Mouse (Mus musculus): ENCODE measurements around the gene Calca. TPM values are rescaled to one million over a fixed set of nuclear protein-coding genes. Genes with fewer than 3 reads are reported as not detected.
"Not testable (repeated sequence)": the region's sequence is repeated elsewhere in the genome, so short reads cannot be mapped to it uniquely, and the experiment has no call there.

Calca gene
- 6.7 and 11.1 TPM in 2 replicates for polyA plus RNA-seq (2012; rRNA removed)

GRCm38 (mm10) chr7:114636102-114636501 lies at the start of gene Calca:
Gene Calca, minus strand, starts transcription at chr7:114636357.
- DNase-seq (ENCODE audit: low read depth), result peak; percentile 63
- TF ChIP-seq POLR2A (IDR thresholded peaks at IDR 0.05; ENCODE audit: borderline replicate concordance, extremely low read depth, insufficient read depth, insufficient read length, poor library complexity, severe bottlenecking) (no peak), CTCF (IDR thresholded peaks at IDR 0.05; ENCODE audit: borderline replicate concordance, extremely low read depth, insufficient read depth, insufficient read length) (no peak)

DNA sequence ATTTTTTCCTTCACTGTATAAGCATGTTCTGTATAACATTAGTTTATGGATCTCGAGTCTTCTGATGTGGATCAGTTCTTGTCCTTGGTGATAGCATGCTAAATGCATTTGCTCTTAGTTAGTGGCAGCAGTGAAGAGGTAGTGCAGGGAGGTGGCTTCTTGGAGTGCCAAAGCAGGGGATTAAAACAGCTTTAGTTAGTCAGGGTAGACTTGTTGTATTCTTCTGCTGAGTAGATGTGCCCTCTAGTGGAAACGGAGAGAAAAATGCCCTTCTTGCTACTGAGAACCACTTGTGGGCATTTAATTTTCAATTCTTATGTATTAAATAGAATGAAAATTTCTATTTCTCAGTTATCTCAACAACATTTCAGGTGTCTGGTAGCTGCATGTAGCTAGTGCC lies 36.5 kb upstream of the Calca start:
- DNase-seq (ENCODE audit: low read depth), result peak; percentile 73
- TF ChIP-seq POLR2A (IDR thresholded peaks at IDR 0.05; ENCODE audit: borderline replicate concordance, extremely low read depth, insufficient read depth, insufficient read length, poor library complexity, severe bottlenecking), result no peak
- TF ChIP-seq CTCF (IDR thresholded peaks at IDR 0.05; ENCODE audit: borderline replicate concordance, extremely low read depth, insufficient read depth, insufficient read length), result peak; percentile 39; the same call in 1 of the 2 replicates

DNA sequence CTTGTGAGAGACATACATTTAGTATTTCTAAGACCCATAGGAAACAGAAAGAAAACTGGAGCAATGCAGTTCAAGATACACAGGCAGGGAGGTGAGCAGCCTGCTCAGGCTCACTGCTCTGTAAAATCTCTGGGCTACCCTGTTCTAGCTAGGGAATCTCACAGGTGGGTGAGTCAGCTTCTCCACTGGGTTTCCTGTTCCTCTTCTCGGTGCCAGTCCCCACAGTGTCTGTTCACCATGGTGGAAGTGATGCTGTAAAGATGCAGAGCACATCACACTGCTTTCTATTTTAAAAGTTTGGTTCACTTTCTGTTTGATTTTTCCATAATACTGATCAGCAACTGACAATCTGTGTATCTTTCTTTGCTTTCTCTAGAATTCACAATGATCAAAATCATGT lies 35.2 kb upstream of the Calca start:
- no peak for TF ChIP-seq CTCF (IDR thresholded peaks at IDR 0.05; ENCODE audit: borderline replicate concordance, extremely low read depth, insufficient read depth, insufficient read length)
- TF ChIP-seq POLR2A (IDR thresholded peaks at IDR 0.05; ENCODE audit: borderline replicate concordance, extremely low read depth, insufficient read depth, insufficient read length, poor library complexity, severe bottlenecking), result no peak
- no peak for DNase-seq (ENCODE audit: low read depth)

- TF ChIP-seq POLR2A (IDR thresholded peaks at IDR 0.05; ENCODE audit: borderline replicate concordance, extremely low read depth, insufficient read depth, insufficient read length, poor library complexity, severe bottlenecking) (no peak), CTCF (IDR thresholded peaks at IDR 0.05; ENCODE audit: borderline replicate concordance, extremely low read depth, insufficient read depth, insufficient read length) (no peak)
- no peak for DNase-seq (ENCODE audit: low read depth)
These were observed 13.6 kb upstream of the Calca start for GRCm38 (mm10) chr7:114649730-114650129.

DNA sequence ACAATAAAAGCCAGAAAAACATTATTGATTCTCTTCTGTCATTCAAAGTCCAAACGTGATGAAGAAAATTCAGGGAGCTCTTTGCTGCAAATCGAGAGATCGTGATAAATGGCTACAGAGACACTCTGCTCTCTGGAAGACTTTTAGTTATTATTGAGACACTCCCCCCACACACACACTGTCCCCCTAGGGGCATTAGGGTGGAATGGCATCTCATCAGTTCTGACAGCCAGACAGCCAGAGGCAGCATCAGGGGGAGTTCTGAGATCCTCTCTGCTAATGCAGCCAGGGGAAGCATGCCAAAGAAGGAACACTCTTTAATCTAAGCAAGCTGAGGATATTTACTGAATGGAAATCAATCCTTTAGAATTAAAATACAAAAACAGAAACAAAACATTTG lies 12.6 kb upstream of the Calca start:
- DNase-seq (ENCODE audit: low read depth), result peak; percentile 28
- TF ChIP-seq POLR2A (IDR thresholded peaks at IDR 0.05; ENCODE audit: borderline replicate concordance, extremely low read depth, insufficient read depth, insufficient read length, poor library complexity, severe bottlenecking) (no peak), CTCF (IDR thresholded peaks at IDR 0.05; ENCODE audit: borderline replicate concordance, extremely low read depth, insufficient read depth, insufficient read length) (peak; percentile 34; the same call in 1 of the 2 replicates)

- no peak for TF ChIP-seq POLR2A (IDR thresholded peaks at IDR 0.05; ENCODE audit: borderline replicate concordance, extremely low read depth, insufficient read depth, insufficient read length, poor library complexity, severe bottlenecking)
- peak; percentile 80; the same call in 1 of the 2 replicates for TF ChIP-seq CTCF (IDR thresholded peaks at IDR 0.05; ENCODE audit: borderline replicate concordance, extremely low read depth, insufficient read depth, insufficient read length)
- DNase-seq (ENCODE audit: low read depth), result peak; percentile 79
These were observed 522 bp downstream of the Calca start for GRCm38 (mm10) chr7:114635569-114636101.

DNA sequence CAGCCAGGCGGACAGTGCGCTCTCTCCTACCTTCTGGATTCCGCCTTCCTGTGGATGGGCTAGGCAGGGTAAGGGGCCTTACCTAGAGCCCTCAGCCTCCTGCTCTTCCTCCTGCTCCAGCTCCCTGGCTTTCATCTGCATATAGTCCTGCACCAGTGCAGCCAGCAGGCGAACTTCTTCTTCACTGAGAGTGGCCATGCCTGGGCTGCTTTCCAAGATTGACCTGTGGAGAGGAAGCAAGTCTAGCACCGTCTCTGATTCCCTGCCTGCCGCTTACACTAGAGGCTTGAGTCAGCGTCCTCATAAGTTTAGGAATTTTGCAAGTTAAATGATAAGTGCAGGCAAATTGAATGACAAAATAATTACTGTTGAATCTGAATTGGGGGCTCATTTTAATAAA lies 1.8 kb downstream of the Calca start:
- no peak for DNase-seq (ENCODE audit: low read depth)

GRCm38 (mm10) chr7:114625966-114626365 lies 10.2 kb downstream of the Calca start:
- no peak for TF ChIP-seq POLR2A (IDR thresholded peaks at IDR 0.05; ENCODE audit: borderline replicate concordance, extremely low read depth, insufficient read depth, insufficient read length, poor library complexity, severe bottlenecking)
- TF ChIP-seq CTCF (IDR thresholded peaks at IDR 0.05; ENCODE audit: borderline replicate concordance, extremely low read depth, insufficient read depth, insufficient read length), result no peak
- DNase-seq (ENCODE audit: low read depth), result no peak

More for the DNA sequence above, 1.8 kb downstream of the Calca start:
- TF ChIP-seq CTCF (IDR thresholded peaks at IDR 0.05; ENCODE audit: borderline replicate concordance, extremely low read depth, insufficient read depth, insufficient read length) (no peak), POLR2A (IDR thresholded peaks at IDR 0.05; ENCODE audit: borderline replicate concordance, extremely low read depth, insufficient read depth, insufficient read length, poor library complexity, severe bottlenecking) (no peak)

DNA sequence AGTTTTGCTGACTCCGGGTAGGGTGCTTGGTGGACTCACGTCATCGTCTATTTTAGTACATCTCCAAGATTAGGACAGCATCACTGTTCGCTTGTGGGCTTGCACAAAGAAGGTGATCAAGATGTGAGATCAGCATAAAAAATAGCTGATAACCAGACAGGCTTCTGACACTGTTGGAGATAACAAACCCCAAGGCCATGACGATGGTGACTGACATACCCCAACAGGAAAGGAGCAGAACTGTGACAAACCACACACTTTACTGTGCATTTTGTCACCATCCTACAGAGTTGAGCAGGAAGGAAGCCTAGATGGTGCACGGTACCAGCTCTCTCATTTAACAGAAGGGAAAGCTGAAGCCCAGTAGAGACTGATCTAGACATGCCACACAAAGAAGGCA lies 19.4 kb downstream of the Calca start:
- TF ChIP-seq POLR2A (IDR thresholded peaks at IDR 0.05; ENCODE audit: borderline replicate concordance, extremely low read depth, insufficient read depth, insufficient read length, poor library complexity, severe bottlenecking) (no peak), CTCF (IDR thresholded peaks at IDR 0.05; ENCODE audit: borderline replicate concordance, extremely low read depth, insufficient read depth, insufficient read length) (no peak)
- DNase-seq (ENCODE audit: low read depth), result no peak

DNA sequence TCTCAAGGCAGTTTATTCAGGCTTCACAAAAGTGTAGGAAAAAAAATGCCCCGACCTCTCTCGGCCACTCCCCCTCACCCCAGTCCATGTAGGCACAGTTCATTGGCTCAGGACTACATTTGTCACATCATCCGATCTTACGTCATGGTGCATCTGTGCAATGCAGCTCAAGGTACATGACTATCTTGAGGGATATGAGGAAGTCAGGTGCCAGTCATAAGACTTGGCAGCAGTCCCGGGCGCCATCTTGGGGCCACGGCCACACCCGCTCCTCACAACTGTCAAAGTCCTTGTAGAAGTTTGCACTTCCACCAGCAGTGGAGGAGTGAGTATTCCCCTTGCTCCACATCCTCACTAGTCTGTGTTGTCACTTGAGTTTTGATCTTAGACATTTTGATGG lies 41.8 kb downstream of the Calca start:
- not testable (repeated sequence) for DNase-seq (ENCODE audit: low read depth)

GRCm38 (mm10) chr7:114582441-114582840 lies 53.7 kb downstream of the Calca start:
- TF ChIP-seq CTCF (IDR thresholded peaks at IDR 0.05; ENCODE audit: borderline replicate concordance, extremely low read depth, insufficient read depth, insufficient read length), result no peak
- no peak for TF ChIP-seq POLR2A (IDR thresholded peaks at IDR 0.05; ENCODE audit: borderline replicate concordance, extremely low read depth, insufficient read depth, insufficient read length, poor library complexity, severe bottlenecking)
- DNase-seq (ENCODE audit: low read depth), result no peak

Other genes starting within 250 kb of the Calca start
- 10.0 and 10.5 TPM in 2 replicates for gene Pde3b, start 221.1 kb downstream of the Calca start, polyA plus RNA-seq (2012; rRNA removed)
- gene Cyp2r1, start 73.4 kb downstream of the Calca start, polyA plus RNA-seq (2012; rRNA removed), result 0.49 and 0.66 TPM in 2 replicates
- 0.33 and 0.77 TPM in 2 replicates for gene Calcb, start 82.3 kb upstream of the Calca start, polyA plus RNA-seq (2012; rRNA removed)
- 1.2 and 2.3 TPM in 2 replicates for gene Insc, start 107.3 kb upstream of the Calca start, polyA plus RNA-seq (2012; rRNA removed)